Mouse (Mus musculus) MEL (cell line): Measurements from ENCODE around the gene Tom1l2. TPM values are rescaled to one million over a fixed set of nuclear protein-coding genes. Genes with fewer than 3 reads are reported as not detected.

Experiments used
- DNase-seq: peaks from one replicate; pipeline ENCODE4 v3.0.0; 2011; ENCODE audit warnings: low read depth, low spot score
- H3K27ac ChIP-seq: 2 replicates; pipeline ENCODE4 v1.5.1; 2012; ENCODE audit warnings: low read depth, mild to moderate bottlenecking, control low read depth, low read length, moderate library complexity; ENCODE audit not compliant: control insufficient read depth
- H3K27me3 ChIP-seq, 2 experiments: fragments of 150-350 bp in 1 of 2; sonication (generic) in 1 of 2; 2 replicates each; pipeline ENCODE4 v1.6.1; 2012; ENCODE audit warnings: low read length in 2 of 2, mild to moderate bottlenecking in 2 of 2, improper control_type of control experiment in 1 of 2, moderate library complexity in 1 of 2; ENCODE audit not compliant: insufficient read depth in 2 of 2, control insufficient read depth in 1 of 2
- H3K36me3 ChIP-seq, 2 experiments: 2 replicates each; pipeline ENCODE4 v1.6.1; 2012 to 2014; ENCODE audit warnings: low read length in 2 of 2, improper control_type of control experiment in 1 of 2, inconsistent platforms in 1 of 2, mild to moderate bottlenecking in 1 of 2; ENCODE audit not compliant: insufficient read depth in 2 of 2, control insufficient read depth in 1 of 2
- H3K4me1 ChIP-seq, 2 experiments: fragments of 150-350 bp in 1 of 2; sonication (generic) in 1 of 2; 2 replicates each; pipeline ENCODE4 v1.6.1; 2012; ENCODE audit warnings: low read length in 2 of 2, improper control_type of control experiment in 1 of 2, mild to moderate bottlenecking in 1 of 2; ENCODE audit not compliant: insufficient read depth in 2 of 2, control insufficient read depth in 1 of 2
- H3K4me3 ChIP-seq, 2 experiments: fragments of 150-350 bp in 1 of 2; sonication (generic) in 1 of 2; 2 replicates each; pipeline ENCODE4 v1.5.1; 2012; ENCODE audit warnings: low read depth in 2 of 2, low read length in 2 of 2, mild to moderate bottlenecking in 2 of 2, moderate library complexity in 2 of 2, control low read depth in 1 of 2, improper control_type of control experiment in 1 of 2; ENCODE audit not compliant: control insufficient read depth in 1 of 2, insufficient read depth in 1 of 2
- H3K79me2 ChIP-seq: 2 replicates; pipeline ENCODE4 v1.6.1; 2012; ENCODE audit warnings: mild to moderate bottlenecking, low read length, moderate library complexity; ENCODE audit not compliant: control insufficient read depth, poor library complexity, insufficient read depth
- H3K9ac ChIP-seq: 2 replicates; pipeline ENCODE4 v1.6.1; 2012; ENCODE audit warnings: low read depth, mild to moderate bottlenecking, control low read depth, low read length, moderate library complexity; ENCODE audit not compliant: control insufficient read depth, poor library complexity, severe bottlenecking
- H3K9me3 ChIP-seq: fragments of 150-350 bp; sonication (generic); replicated peaks from 2 replicates; pipeline ENCODE4 v1.6.1; 2012; ENCODE audit warnings: mild to moderate bottlenecking, low read length, improper control_type of control experiment, moderate library complexity; ENCODE audit not compliant: insufficient read depth
- CHD1 ChIP-seq: IDR thresholded peaks from 2 replicates; pipeline ENCODE4 v1.6.1; 2012; ENCODE audit warnings: low read depth, mild to moderate bottlenecking, inconsistent platforms, low read length, improper control_type of control experiment
- CHD2 ChIP-seq: IDR thresholded peaks from 2 replicates; pipeline ENCODE4 v1.6.1; 2011; ENCODE audit warnings: low read length, improper control_type of control experiment
- ELF1 ChIP-seq: IDR thresholded peaks from 2 replicates; pipeline ENCODE4 v1.6.1; 2014; ENCODE audit warnings: low read depth, mild to moderate bottlenecking, inconsistent platforms, low read length, improper control_type of control experiment, moderate library complexity
- ETS1 ChIP-seq: IDR thresholded peaks from 2 replicates; pipeline ENCODE4 v1.6.1; 2012; ENCODE audit warnings: low read depth, mild to moderate bottlenecking, inconsistent platforms, low read length, improper control_type of control experiment, moderate library complexity
- GABPA ChIP-seq: IDR thresholded peaks from 2 replicates; pipeline ENCODE4 v1.6.1; 2012; ENCODE audit warnings: low read depth, mild to moderate bottlenecking, inconsistent platforms, low read length, improper control_type of control experiment, moderate library complexity
- KAT2A ChIP-seq: conservative IDR thresholded peaks from 2 replicates; pipeline ENCODE4 v1.6.1; 2012; ENCODE audit warnings: low read depth, low read length, improper control_type of control experiment, inconsistent platforms
- MAX ChIP-seq: IDR thresholded peaks from 2 replicates; pipeline ENCODE4 v1.6.1; 2011; ENCODE audit warnings: low read length, improper control_type of control experiment
- MEF2A ChIP-seq: IDR thresholded peaks from 2 replicates; pipeline ENCODE4 v1.6.1; 2014; ENCODE audit warnings: low read depth, mild to moderate bottlenecking, inconsistent platforms, low read length, improper control_type of control experiment; ENCODE audit not compliant: poor library complexity, insufficient replicate concordance, severe bottlenecking; ENCODE audit errors: extremely low read depth
- MXI1 ChIP-seq: IDR thresholded peaks from 2 replicates; pipeline ENCODE4 v1.6.1; 2011; ENCODE audit warnings: mild to moderate bottlenecking, low read depth, low read length, improper control_type of control experiment
- NELFE ChIP-seq: IDR thresholded peaks from 2 replicates; pipeline ENCODE4 v1.6.1; 2011; ENCODE audit warnings: low read depth, low read length, improper control_type of control experiment
- NRF1 ChIP-seq: IDR thresholded peaks from 2 replicates; pipeline ENCODE4 v1.6.1; 2014; ENCODE audit warnings: low read depth, mild to moderate bottlenecking, inconsistent platforms, low read length, improper control_type of control experiment, moderate library complexity; ENCODE audit not compliant: poor library complexity, insufficient read depth, severe bottlenecking
- POLR2AphosphoS2 ChIP-seq: IDR thresholded peaks from 2 replicates; pipeline ENCODE4 v1.6.1; 2011; ENCODE audit warnings: low read length, improper control_type of control experiment
- POLR2AphosphoS5 ChIP-seq: IDR thresholded peaks from 2 replicates; pipeline ENCODE4 v1.6.1; 2012; ENCODE audit warnings: low read depth, borderline replicate concordance, mild to moderate bottlenecking, inconsistent platforms, low read length, moderate library complexity, mixed read lengths
- RCOR1 ChIP-seq: IDR thresholded peaks from 2 replicates; pipeline ENCODE4 v1.6.1; 2012; ENCODE audit warnings: low read depth, mild to moderate bottlenecking, inconsistent platforms, low read length, improper control_type of control experiment
- SIN3A ChIP-seq: IDR thresholded peaks from 2 replicates; pipeline ENCODE4 v1.6.1; 2012; ENCODE audit warnings: low read length, improper control_type of control experiment, inconsistent platforms
- SMC3 ChIP-seq: IDR thresholded peaks from 2 replicates; pipeline ENCODE4 v1.6.1; 2011; ENCODE audit warnings: low read depth, low read length, improper control_type of control experiment
- TBP ChIP-seq: IDR thresholded peaks from 2 replicates; pipeline ENCODE4 v1.8.0; 2011; ENCODE audit warnings: low read depth, low read length, improper control_type of control experiment
- UBTF ChIP-seq: IDR thresholded peaks from 2 replicates; pipeline ENCODE4 v1.6.1; 2012; ENCODE audit warnings: low read depth, mild to moderate bottlenecking, inconsistent platforms, low read length, improper control_type of control experiment, moderate library complexity, borderline replicate concordance; ENCODE audit not compliant: insufficient read depth
- USF1 ChIP-seq: IDR thresholded peaks from 2 replicates; pipeline ENCODE4 v1.6.1; 2014; ENCODE audit warnings: low read depth, mild to moderate bottlenecking, inconsistent platforms, low read length, improper control_type of control experiment, moderate library complexity
- USF2 ChIP-seq, 2 experiments: IDR thresholded peaks; 2 replicates each; pipeline ENCODE4 v1.6.1; 2011 to 2012; ENCODE audit warnings: improper control_type of control experiment in 2 of 2, low read length in 2 of 2, borderline replicate concordance in 1 of 2, inconsistent platforms in 1 of 2, low read depth in 1 of 2, mild to moderate bottlenecking in 1 of 2; ENCODE audit not compliant: insufficient read depth in 1 of 2
- ZC3H11A ChIP-seq: IDR thresholded peaks from 2 replicates; pipeline ENCODE4 v1.6.1; 2012; ENCODE audit warnings: low read depth, mild to moderate bottlenecking, inconsistent platforms, low read length, improper control_type of control experiment
- ZKSCAN1 ChIP-seq: IDR thresholded peaks from 2 replicates; pipeline ENCODE4 v1.6.1; 2012; ENCODE audit warnings: low read depth, mild to moderate bottlenecking, inconsistent platforms, low read length, improper control_type of control experiment, moderate library complexity
- ZMIZ1 ChIP-seq: IDR thresholded peaks from 2 replicates; pipeline ENCODE4 v1.6.1; 2012; ENCODE audit warnings: low read depth, mild to moderate bottlenecking, inconsistent platforms, low read length, improper control_type of control experiment, moderate library complexity
- ZNF384 ChIP-seq: IDR thresholded peaks from 2 replicates; pipeline ENCODE4 v1.6.1; 2012; ENCODE audit warnings: low read depth, mild to moderate bottlenecking, inconsistent platforms, low read length, improper control_type of control experiment
- polyA plus RNA-seq, 2 experiments: library from polyadenylated mRNA; stranded (reverse) in 1 of 2; unstranded in 1 of 2; fragments of >175 nt in 1 of 2; fragments of >200 nt in 1 of 2; gene quantifications; 2 replicates each; pipeline versions ENCODE4 v1.2.1 to v1.2.4; 2012; ENCODE audit warnings: low replicate concordance in 2 of 2, low read depth in 1 of 2; ENCODE audit not compliant: insufficient read length in 2 of 2, insufficient read depth in 1 of 2, missing spikeins in 1 of 2
- total RNA-seq: library from RNA; depleted of rRNA; stranded (reverse); fragments of 300-350 nt; gene quantifications from 2 replicates; pipeline ENCODE4 v1.2.3, GENCODE M21; 2012

The Tom1l2 gene
- total and polyA plus RNA-seq, 3 experiments, result 6.8 to 12.2 TPM; not detected in 1

DNA sequence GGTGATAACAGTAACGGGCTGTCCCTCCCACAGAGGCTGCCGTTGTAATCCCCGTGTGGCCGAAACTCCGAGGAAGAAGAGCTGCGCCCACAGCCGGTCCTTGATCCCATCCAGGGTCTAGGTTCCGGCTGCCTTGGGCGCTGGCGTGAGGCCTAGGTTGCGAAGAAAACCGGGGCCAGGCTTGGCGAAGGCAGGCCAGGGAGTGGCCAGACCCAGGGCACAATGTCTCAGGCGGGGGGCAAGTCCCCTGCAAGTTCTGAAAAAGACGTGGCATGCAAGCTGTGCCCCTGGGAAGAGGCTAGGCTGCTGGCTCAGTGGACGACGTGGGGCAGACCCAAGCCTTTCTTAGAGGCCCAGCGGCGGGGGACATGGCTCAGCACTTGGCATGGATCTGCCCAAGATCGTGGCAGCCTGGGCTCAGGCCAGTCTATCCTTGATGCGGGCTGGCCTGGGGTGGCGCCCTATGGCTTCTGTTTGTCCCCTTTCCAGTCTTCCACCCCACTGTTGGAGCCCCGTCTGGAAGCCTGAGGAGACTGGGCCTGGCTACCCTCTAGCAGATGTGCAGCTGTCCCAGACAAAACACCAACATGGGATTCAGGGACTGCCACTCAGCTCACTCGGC is 154.6 kb downstream of the Tom1l2 start:
- Histone ChIP-seq H3K79me2 (no peaks in the 10 kb centered on the region), H3K27ac (no peak overlapping the region), H3K27me3 (no peaks in the 10 kb centered on the region), H3K4me1 (no peaks in the 10 kb centered on the region), H3K36me3 (peaks cover 0 to 15% of the 10 kb centered on the region in 2 experiments; a peak in 2 of 4 replicates), H3K9me3 (no peaks in the 10 kb centered on the region), H3K9ac (no peak overlapping the region), H3K4me3 (no peak overlapping the region)
- TF ChIP-seq ZMIZ1 (peak; percentile 36; the same call in 1 of the 2 replicates), POLR2AphosphoS2 (peak; percentile 85), ZC3H11A (no peak)
- DNase-seq, result peak; percentile 32

DNA sequence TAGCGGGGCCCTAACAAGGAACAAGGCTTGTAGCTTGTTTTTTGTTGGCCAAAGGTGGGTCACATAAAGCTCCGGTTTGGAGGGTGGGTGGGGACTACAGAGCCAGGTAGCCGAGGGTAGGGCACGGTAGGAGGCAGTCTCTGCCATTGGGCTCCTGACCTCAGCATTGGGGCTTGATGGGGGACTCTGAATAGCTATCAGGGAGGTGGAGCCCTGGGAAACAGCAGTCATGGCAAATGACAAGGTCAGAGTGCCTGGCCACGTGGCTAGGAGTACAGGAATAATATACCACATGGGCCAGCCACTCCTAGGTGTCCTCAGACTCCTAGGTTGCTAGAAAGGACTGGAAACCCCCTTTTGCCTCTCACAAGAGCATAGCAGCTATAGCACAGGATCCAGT is 156.4 kb downstream of the Tom1l2 start:
- Histone ChIP-seq H3K27me3 (no peaks in the 10 kb centered on the region), H3K9me3 (no peaks in the 10 kb centered on the region), H3K36me3 (peaks cover 0 to 10% of the 10 kb centered on the region in 2 experiments; a peak in 2 of 4 replicates), H3K4me1 (no peaks in the 10 kb centered on the region), H3K4me3 (no peak overlapping the region), H3K79me2 (no peaks in the 10 kb centered on the region), H3K27ac (no peak overlapping the region), H3K9ac (no peak overlapping the region)
- no peak for DNase-seq
- TF ChIP-seq ZNF384, result no peak
- TF ChIP-seq ETS1, result no peak
- TF ChIP-seq CHD1, result no peak
- no peak for TF ChIP-seq USF2 (IDR thresholded peaks at IDR 0.05; ENCODE audit: borderline replicate concordance in 1 of 2, insufficient read depth in 1 of 2, low read depth in 1 of 2, low read length in 2 of 2)
- TF ChIP-seq MAX, result no peak
- TF ChIP-seq MEF2A, result no peak
- no peak for TF ChIP-seq USF1
- TF ChIP-seq POLR2AphosphoS5, result no peak

DNA sequence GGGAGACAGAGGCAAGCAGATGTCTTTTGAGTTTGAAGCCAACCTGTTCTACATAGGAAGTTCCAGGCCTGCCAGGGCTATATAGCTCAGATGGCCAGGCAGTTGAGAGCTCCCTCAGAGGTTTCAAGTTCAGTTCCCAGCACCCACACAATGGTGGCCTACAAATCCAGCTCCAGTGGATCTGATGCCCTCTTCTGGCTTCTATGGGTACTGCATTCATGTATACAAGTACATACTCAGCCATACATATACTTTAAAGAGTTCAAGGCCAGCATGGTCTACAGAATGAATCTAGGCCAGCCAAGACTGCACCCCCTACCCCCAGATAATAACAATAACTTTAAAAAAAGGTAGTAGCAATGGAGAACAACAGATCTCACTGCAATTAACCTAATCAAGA is 157.6 kb downstream of the Tom1l2 start:
- no peak overlapping the region for H3K9ac ChIP-seq
- DNase-seq, result peak; percentile 85
- no peaks in the 10 kb centered on the region for H3K79me2 ChIP-seq
- H3K27ac ChIP-seq, result no peak overlapping the region
- H3K9me3 ChIP-seq, result no peaks in the 10 kb centered on the region
- H3K27me3 ChIP-seq, result no peaks in the 10 kb centered on the region
- H3K4me1 ChIP-seq, result no peaks in the 10 kb centered on the region
- H3K4me3 ChIP-seq, result no peak overlapping the region
- peaks cover 0 to 7% of the 10 kb centered on the region in 2 experiments; a peak in 2 of 4 replicates for H3K36me3 ChIP-seq
- TF ChIP-seq MXI1 (no peak), MEF2A (no peak), NRF1 (no peak), SMC3 (peak; percentile 83), TBP (peak; percentile 22; the same call in 1 of the 2 replicates), CHD1 (no peak), UBTF (no peak), NELFE (no peak), ZMIZ1 (no peak), ELF1 (no peak), CHD2 (no peak), GABPA (no peak), POLR2AphosphoS2 (no peak), ZKSCAN1 (no peak), MAX (no peak), KAT2A (no peak), SIN3A (no peak), RCOR1 (no peak)
